Mouse (Mus musculus) CH12.LX (cell line): ENCODE data around the gene Dmkn.

Experiments used
- CHD1 ChIP-seq: IDR thresholded peaks from 2 replicates; pipeline ENCODE4 v1.6.1; 2012; ENCODE audit warnings: low read depth, low read length, improper control_type of control experiment, inconsistent platforms
- CTCF ChIP-seq, 2 experiments: IDR thresholded peaks in 1 of 2; conservative IDR thresholded peaks in 1 of 2; 2 replicates each; pipeline ENCODE4 v1.5.1; 2011 to 2012; ENCODE audit warnings: low read depth in 2 of 2, low read length in 2 of 2, improper control_type of control experiment in 1 of 2, inconsistent platforms in 1 of 2, mild to moderate bottlenecking in 1 of 2, moderate library complexity in 1 of 2
- ELF1 ChIP-seq: IDR thresholded peaks from 2 replicates; pipeline ENCODE4 v1.6.1; 2014; ENCODE audit warnings: low read depth, mild to moderate bottlenecking, inconsistent platforms, low read length, improper control_type of control experiment
- HCFC1 ChIP-seq: IDR thresholded peaks from 2 replicates; pipeline ENCODE4 v1.6.1; 2012; ENCODE audit warnings: low read depth, mild to moderate bottlenecking, inconsistent platforms, low read length, improper control_type of control experiment
- JUND ChIP-seq: conservative IDR thresholded peaks from 2 replicates; pipeline ENCODE4 v1.6.1; 2011; ENCODE audit warnings: low read depth, low read length, improper control_type of control experiment
- KAT2A ChIP-seq: IDR thresholded peaks from 2 replicates; pipeline ENCODE4 v1.6.1; 2012; ENCODE audit warnings: low read length, improper control_type of control experiment, inconsistent platforms; ENCODE audit not compliant: insufficient replicate concordance
- NRF1 ChIP-seq: IDR thresholded peaks from 2 replicates; pipeline ENCODE4 v1.6.1; 2014; ENCODE audit warnings: low read depth, mild to moderate bottlenecking, inconsistent platforms, low read length, improper control_type of control experiment, moderate library complexity
- POLR2A ChIP-seq: IDR thresholded peaks from 2 replicates; pipeline ENCODE4 v1.6.1; 2011; ENCODE audit warnings: low read depth, mild to moderate bottlenecking, improper control_type of control experiment, low read length
- USF1 ChIP-seq: IDR thresholded peaks from 2 replicates; pipeline ENCODE4 v1.6.1; 2014; ENCODE audit warnings: low read depth, mild to moderate bottlenecking, inconsistent platforms, low read length, improper control_type of control experiment
- ZKSCAN1 ChIP-seq: IDR thresholded peaks from 2 replicates; pipeline ENCODE4 v1.6.1; 2012; ENCODE audit warnings: low read depth, inconsistent platforms, low read length, improper control_type of control experiment, borderline replicate concordance

- TF ChIP-seq CTCF (conservative IDR thresholded peaks at IDR 0.05 in 1 of 2, IDR thresholded peaks at IDR 0.05 in 1 of 2; ENCODE audit: low read depth in 2 of 2, low read length in 2 of 2) (no peak), ZKSCAN1 (no peak), HCFC1 (no peak), NRF1 (no peak), KAT2A (no peak), USF1 (peak; percentile 15; the same call in 1 of the 2 replicates), CHD1 (no peak), ELF1 (no peak), JUND (no peak), POLR2A (no peak)
Observed at GRCm38 (mm10) chr7:30820854-30821445, 57.4 kb downstream of the Dmkn start.
